Mouse (Mus musculus) cerebellum, adult 9-11 months (tissue): ENCODE measurements around the gene Zfp936.
"Not testable (repeated sequence)": the region's sequence is repeated elsewhere in the genome, so short reads cannot be mapped to it uniquely, and the experiment has no call there.

ENCODE experiments used
- DNase-seq: peaks from one replicate; pipeline ENCODE4 v3.0.0; 2022

Gene Zfp936

GRCm38 (mm10) chr7:43113929-43114328 lies at the start of gene Zfp936:
Gene Zfp936 (plus strand): TSS chr7:43114229.
- not testable (repeated sequence) for DNase-seq

- no peak for DNase-seq
Measured at GRCm38 (mm10) chr7:43077831-43078230, 36.2 kb upstream of the Zfp936 start.

GRCm38 (mm10) chr7:43128691-43129090 lies 14.7 kb downstream of the Zfp936 start:
- not testable (repeated sequence) for DNase-seq

GRCm38 (mm10) chr7:43164121-43164520 lies 50.1 kb downstream of the Zfp936 start:
- DNase-seq, result not testable (repeated sequence)

DNA sequence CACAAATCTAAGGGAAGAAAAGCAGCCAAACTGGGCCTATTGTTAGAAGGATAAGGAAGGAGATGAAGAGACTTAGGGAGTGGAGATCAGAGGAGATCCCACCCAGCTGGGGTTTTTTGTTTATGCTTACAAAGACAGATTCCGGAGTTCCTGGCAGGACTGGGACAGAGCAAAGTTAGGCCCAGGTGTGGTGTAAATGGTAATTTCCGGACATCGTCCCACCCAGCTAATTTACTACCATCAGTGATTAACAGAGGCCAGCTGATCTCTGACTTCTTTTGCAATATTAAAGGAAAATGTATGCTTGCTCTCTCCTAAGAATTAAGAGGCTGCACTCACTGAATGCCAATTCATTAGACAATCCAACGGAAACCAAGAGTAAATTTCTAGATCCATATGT lies 53.1 kb downstream of the Zfp936 start:
- not testable (repeated sequence) for DNase-seq

GRCm38 (mm10) chr7:43167811-43168210 lies 53.8 kb downstream of the Zfp936 start:
- not testable (repeated sequence) for DNase-seq

- not testable (repeated sequence) for DNase-seq
Measured at GRCm38 (mm10) chr7:43168212-43168611, 54.2 kb downstream of the Zfp936 start.

GRCm38 (mm10) chr7:43177003-43177702 lies 63.1 kb downstream of the Zfp936 start:
- DNase-seq, result no peak

GRCm38 (mm10) chr7:43213781-43214180 lies 99.8 kb downstream of the Zfp936 start:
- not testable (repeated sequence) for DNase-seq
